Mouse (Mus musculus) liver, postnatal 0 days (tissue): ENCODE measurements around the gene Spsb2.
"Not testable (repeated sequence)": the region's sequence is repeated elsewhere in the genome, so short reads cannot be mapped to it uniquely, and the experiment has no call there.

Experiments used
- CTCF ChIP-seq: sonication (generic); IDR thresholded peaks from 2 replicates; pipeline ENCODE4 v1.5.1; 2016; ENCODE audit warnings: antibody characterized with exemption, low read depth
- EP300 ChIP-seq: IDR thresholded peaks from 2 replicates; pipeline ENCODE4 v1.6.1; 2016; ENCODE audit warnings: antibody characterized with exemption, low read depth, mild to moderate bottlenecking

GRCm38 (mm10) chr6:124803691-124804090 is 4.8 kb upstream of the Spsb2 start:
- not testable (repeated sequence) for TF ChIP-seq EP300, CTCF
